Mouse (Mus musculus): ENCODE results near the gene Igfbpl1.

Gene Igfbpl1

DNA sequence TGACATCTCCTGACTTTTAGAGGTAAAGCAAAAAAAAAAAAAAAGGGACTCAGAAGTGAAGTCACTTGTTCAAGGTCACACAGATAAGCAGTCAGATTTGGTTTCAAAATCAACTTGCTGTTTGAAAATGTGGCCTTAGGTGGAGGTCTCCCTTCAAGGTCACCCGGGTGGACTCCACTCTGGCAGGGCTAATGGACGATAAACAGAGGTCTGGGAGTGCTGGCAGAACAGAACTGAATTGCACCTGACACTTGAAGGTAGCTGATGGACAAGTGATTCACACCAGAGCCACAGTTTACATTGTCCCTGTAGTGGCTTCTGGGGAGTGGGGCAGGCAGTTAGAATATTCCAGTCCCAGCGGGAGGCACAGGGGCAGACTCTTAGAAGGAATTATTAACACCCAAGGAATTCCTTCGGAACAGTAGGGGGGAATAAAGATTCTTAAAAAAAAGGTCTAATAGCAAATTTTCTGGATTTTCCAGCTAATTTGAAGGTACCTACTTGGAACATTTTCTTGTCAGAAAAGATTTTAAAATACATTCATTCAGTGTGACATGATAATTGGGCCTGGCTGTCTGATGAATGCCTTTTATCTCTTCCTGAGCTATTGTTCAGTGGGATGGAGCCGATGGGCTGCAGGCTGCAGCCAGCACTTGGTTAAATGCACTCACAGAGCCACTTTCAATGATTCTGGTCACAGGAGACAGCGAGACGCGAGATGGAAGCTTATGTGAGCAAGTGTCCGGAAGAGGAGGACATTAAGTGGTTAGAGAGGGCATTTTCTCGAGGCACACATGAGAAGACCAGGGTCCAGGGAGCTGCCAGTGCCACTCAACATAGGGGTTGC lies 56.7 kb downstream of the Igfbpl1 start:
- no peak for DNase-seq

DNA sequence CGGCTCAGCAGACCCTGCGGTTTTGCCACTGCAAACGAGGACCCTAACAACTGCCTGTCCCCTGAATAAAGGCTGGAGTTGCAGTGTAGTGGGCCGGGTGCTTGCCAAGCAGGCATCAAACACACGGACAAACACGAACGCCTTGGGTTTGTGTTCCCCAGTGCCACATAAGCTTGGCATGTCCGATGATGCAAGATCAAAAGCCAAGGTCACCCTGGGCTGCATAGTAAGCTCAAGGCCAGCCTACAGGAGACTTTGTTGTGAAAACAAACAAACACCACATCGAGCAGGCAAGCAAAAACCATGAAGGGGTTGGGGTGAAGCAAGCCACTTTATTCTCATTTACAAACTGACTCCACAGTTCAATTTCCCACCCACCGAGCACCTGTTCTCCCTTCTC lies 57.6 kb downstream of the Igfbpl1 start:
- DNase-seq: no peak

GRCm38 (mm10) chr4:45767891-45768558 lies 58.7 kb downstream of the Igfbpl1 start:
- no peak for DNase-seq

- DNase-seq: no peak
These were observed 59.9 kb downstream of the Igfbpl1 start for GRCm38 (mm10) chr4:45766774-45767173.

GRCm38 (mm10) chr4:45765565-45766201 lies 61.0 kb downstream of the Igfbpl1 start:
- no peak for DNase-seq

GRCm38 (mm10) chr4:45765121-45765564 lies 61.6 kb downstream of the Igfbpl1 start:
- no peak for DNase-seq

GRCm38 (mm10) chr4:45764141-45764494 lies 62.6 kb downstream of the Igfbpl1 start:
- peak; percentile 32 for DNase-seq

GRCm38 (mm10) chr4:45763288-45764140 lies 63.2 kb downstream of the Igfbpl1 start:
- peak; percentile 34 for DNase-seq

DNA sequence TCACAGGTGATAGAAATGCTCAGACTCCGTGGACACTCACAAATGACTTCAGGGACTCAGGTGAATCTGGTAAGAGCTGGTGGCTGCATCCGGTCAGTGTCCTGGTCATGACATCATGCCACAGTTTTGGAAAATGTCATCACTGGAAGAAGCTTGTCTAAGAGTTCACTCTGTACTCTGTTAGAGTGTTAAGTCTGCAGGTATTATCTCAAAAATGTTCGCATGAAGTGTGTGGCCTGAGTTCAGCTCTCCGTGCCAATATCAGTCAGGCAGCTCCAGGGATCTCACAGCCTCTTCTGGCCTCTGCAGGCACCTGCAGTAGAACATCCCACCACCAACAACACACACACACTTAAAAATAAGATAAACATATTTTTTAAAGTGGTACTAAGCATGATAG lies 64.1 kb downstream of the Igfbpl1 start:
- DNase-seq: no peak

All from right cerebral cortex, adult 18-20 months (tissue).